Mouse (Mus musculus): ENCODE measurements around the gene F3. TPM values are rescaled to one million over a fixed set of nuclear protein-coding genes. Genes with fewer than 3 reads are reported as not detected.

Gene F3
- polyA plus RNA-seq, 1 experiment from 2014 or later, result 1.7 TPM

- Histone ChIP-seq H3K4me3 (ENCODE audit: low read depth, low read length) (no peak overlapping the region), H3K27me3 (replicated peaks; ENCODE audit: control insufficient read depth, insufficient read depth, low read length) (no peaks in the 10 kb centered on the region), H3K27ac (ENCODE audit: low read depth, low read length) (no peak overlapping the region), H3K36me3 (ENCODE audit: control insufficient read depth, insufficient read depth, low read length) (no peaks in the 10 kb centered on the region), H3K9me3 (ENCODE audit: control insufficient read depth, low read length) (no peaks in the 10 kb centered on the region), H3K9ac (ENCODE audit: low read depth, low read length) (no peak overlapping the region), H3K4me2 (no peak overlapping the region), H3K4me1 (replicated peaks; ENCODE audit: control insufficient read depth, insufficient read depth, low read length) (no peaks in the 10 kb centered on the region)
- WGBS, result 59% methylated on average over 8 of the region's 8 CpGs
- no peak for ATAC-seq (replicated peaks; ENCODE audit: low FRiP score)
- DNase-seq (ENCODE audit: low spot score), result no peak
These were observed 22.9 kb upstream of the F3 start for GRCm38 (mm10) chr3:121700364-121700952.

GRCm38 (mm10) chr3:121703155-121703879, 20.0 kb upstream of the F3 start:
- Histone ChIP-seq H3K27ac (ENCODE audit: low read depth, low read length) (no peak overlapping the region), H3K4me2 (no peak overlapping the region), H3K4me1 (replicated peaks; ENCODE audit: control insufficient read depth, insufficient read depth, low read length) (no peaks in the 10 kb centered on the region), H3K4me3 (ENCODE audit: low read depth, low read length) (no peak overlapping the region), H3K36me3 (ENCODE audit: control insufficient read depth, insufficient read depth, low read length) (no peaks in the 10 kb centered on the region), H3K9me3 (ENCODE audit: control insufficient read depth, low read length) (no peaks in the 10 kb centered on the region), H3K27me3 (replicated peaks; ENCODE audit: control insufficient read depth, insufficient read depth, low read length) (no peaks in the 10 kb centered on the region), H3K9ac (ENCODE audit: low read depth, low read length) (no peak overlapping the region)
- WGBS, result 74% methylated on average over 7 of the region's 7 CpGs
- no peak for ATAC-seq (replicated peaks; ENCODE audit: low FRiP score)
- DNase-seq (ENCODE audit: low spot score), result no peak

- H3K27ac ChIP-seq (ENCODE audit: low read depth, low read length), result no peak overlapping the region
- ATAC-seq (replicated peaks; ENCODE audit: low FRiP score) (no peak), DNase-seq (ENCODE audit: low spot score) (no peak)
- WGBS, result 78% methylated on average over 3 of the region's 3 CpGs
- no peak overlapping the region for H3K4me3 ChIP-seq (ENCODE audit: low read depth, low read length)
- H3K9me3 ChIP-seq (ENCODE audit: control insufficient read depth, low read length), result no peaks in the 10 kb centered on the region
- no peaks in the 10 kb centered on the region for H3K27me3 ChIP-seq (replicated peaks; ENCODE audit: control insufficient read depth, insufficient read depth, low read length)
- H3K4me2 ChIP-seq, result no peak overlapping the region
- no peak overlapping the region for H3K9ac ChIP-seq (ENCODE audit: low read depth, low read length)
- no peaks in the 10 kb centered on the region for H3K36me3 ChIP-seq (ENCODE audit: control insufficient read depth, insufficient read depth, low read length)
- H3K4me1 ChIP-seq (replicated peaks; ENCODE audit: control insufficient read depth, insufficient read depth, low read length), result no peaks in the 10 kb centered on the region
These were observed 19.5 kb upstream of the F3 start for GRCm38 (mm10) chr3:121703880-121704243.

- H3K36me3 ChIP-seq (ENCODE audit: control insufficient read depth, insufficient read depth, low read length), result no peaks in the 10 kb centered on the region
- no peaks in the 10 kb centered on the region for H3K9me3 ChIP-seq (ENCODE audit: control insufficient read depth, low read length)
- DNase-seq (ENCODE audit: low spot score), result no peak
- H3K4me2 ChIP-seq, result no peak overlapping the region
- H3K27me3 ChIP-seq (replicated peaks; ENCODE audit: control insufficient read depth, insufficient read depth, low read length), result no peaks in the 10 kb centered on the region
- ATAC-seq (replicated peaks; ENCODE audit: low FRiP score), result no peak
- no peaks in the 10 kb centered on the region for H3K4me1 ChIP-seq (replicated peaks; ENCODE audit: control insufficient read depth, insufficient read depth, low read length)
- WGBS, result 76% methylated on average over 5 of the region's 5 CpGs
- H3K4me3 ChIP-seq (ENCODE audit: low read depth, low read length), result no peak overlapping the region
- no peak overlapping the region for H3K9ac ChIP-seq (ENCODE audit: low read depth, low read length)
- H3K27ac ChIP-seq (ENCODE audit: low read depth, low read length), result no peak overlapping the region
These were observed 17.2 kb upstream of the F3 start for GRCm38 (mm10) chr3:121706087-121706486.

GRCm38 (mm10) chr3:121707106-121707505, 16.2 kb upstream of the F3 start:
- no peak for DNase-seq (ENCODE audit: low spot score)
- Histone ChIP-seq H3K36me3 (ENCODE audit: control insufficient read depth, insufficient read depth, low read length) (no peaks in the 10 kb centered on the region), H3K27me3 (replicated peaks; ENCODE audit: control insufficient read depth, insufficient read depth, low read length) (no peaks in the 10 kb centered on the region), H3K27ac (ENCODE audit: low read depth, low read length) (no peak overlapping the region), H3K4me1 (replicated peaks; ENCODE audit: control insufficient read depth, insufficient read depth, low read length) (no peaks in the 10 kb centered on the region), H3K9me3 (ENCODE audit: control insufficient read depth, low read length) (no peaks in the 10 kb centered on the region), H3K9ac (ENCODE audit: low read depth, low read length) (no peak overlapping the region), H3K4me2 (no peak overlapping the region), H3K4me3 (ENCODE audit: low read depth, low read length) (no peak overlapping the region)
- ATAC-seq (replicated peaks; ENCODE audit: low FRiP score), result no peak
- WGBS, result 82% methylated on average over 4 of the region's 4 CpGs

- no peaks in the 10 kb centered on the region for H3K9me3 ChIP-seq (ENCODE audit: control insufficient read depth, low read length)
These were observed 12.3 kb upstream of the F3 start for GRCm38 (mm10) chr3:121710894-121711531.

DNA sequence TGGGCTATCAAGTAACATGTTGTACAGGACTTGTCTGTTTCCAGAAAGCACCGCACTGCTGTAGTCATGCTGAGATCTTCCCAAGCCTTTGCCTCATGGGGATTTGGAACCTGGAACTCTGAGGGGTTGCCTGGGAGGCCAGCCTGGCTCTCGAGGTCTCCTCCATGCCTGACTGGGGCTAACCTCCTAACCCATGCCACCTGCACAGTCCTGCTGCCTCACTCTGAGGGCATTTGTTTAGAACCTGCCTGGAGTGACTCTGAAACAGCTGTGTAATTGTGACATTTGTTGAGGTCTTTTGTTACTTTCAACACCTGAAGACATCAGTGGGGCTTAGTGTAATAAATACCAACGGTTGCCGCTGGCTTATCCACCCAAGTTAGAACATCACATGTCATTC, 11.1 kb upstream of the F3 start:
- H3K36me3 ChIP-seq (ENCODE audit: control insufficient read depth, insufficient read depth, low read length), result no peaks in the 10 kb centered on the region
- ATAC-seq (replicated peaks; ENCODE audit: low FRiP score) (no peak), DNase-seq (ENCODE audit: low spot score) (no peak)
- 69% methylated on average over 4 of the region's 4 CpGs for WGBS
- H3K4me3 ChIP-seq (ENCODE audit: low read depth, low read length), result no peak overlapping the region
- no peak overlapping the region for H3K27ac ChIP-seq (ENCODE audit: low read depth, low read length)
- H3K4me1 ChIP-seq (replicated peaks; ENCODE audit: control insufficient read depth, insufficient read depth, low read length), result no peaks in the 10 kb centered on the region
- no peak overlapping the region for H3K4me2 ChIP-seq
- H3K9ac ChIP-seq (ENCODE audit: low read depth, low read length), result no peak overlapping the region
- no peaks in the 10 kb centered on the region for H3K27me3 ChIP-seq (replicated peaks; ENCODE audit: control insufficient read depth, insufficient read depth, low read length)
- no peaks in the 10 kb centered on the region for H3K9me3 ChIP-seq (ENCODE audit: control insufficient read depth, low read length)

More at GRCm38 (mm10) chr3:121710894-121711531, 12.3 kb upstream of the F3 start:
- H3K9ac ChIP-seq (ENCODE audit: low read depth, low read length), result no peak overlapping the region
- H3K27ac ChIP-seq (ENCODE audit: low read depth, low read length), result no peak overlapping the region
- H3K27me3 ChIP-seq (replicated peaks; ENCODE audit: control insufficient read depth, insufficient read depth, low read length), result no peaks in the 10 kb centered on the region
- H3K36me3 ChIP-seq (ENCODE audit: control insufficient read depth, insufficient read depth, low read length), result no peaks in the 10 kb centered on the region
- 77% methylated on average over 7 of the region's 7 CpGs for WGBS
- H3K4me3 ChIP-seq (ENCODE audit: low read depth, low read length), result no peak overlapping the region
- no peak overlapping the region for H3K4me2 ChIP-seq
- no peaks in the 10 kb centered on the region for H3K4me1 ChIP-seq (replicated peaks; ENCODE audit: control insufficient read depth, insufficient read depth, low read length)
- DNase-seq (ENCODE audit: low spot score) (no peak), ATAC-seq (replicated peaks; ENCODE audit: low FRiP score) (no peak)

GRCm38 (mm10) chr3:121713151-121713701, 10.1 kb upstream of the F3 start:
- no peaks in the 10 kb centered on the region for H3K4me1 ChIP-seq (replicated peaks; ENCODE audit: control insufficient read depth, insufficient read depth, low read length)
- H3K4me3 ChIP-seq (ENCODE audit: low read depth, low read length), result no peak overlapping the region
- 41% methylated on average over 17 of the region's 17 CpGs for WGBS
- H3K9ac ChIP-seq (ENCODE audit: low read depth, low read length), result no peak overlapping the region
- ATAC-seq (replicated peaks; ENCODE audit: low FRiP score), result no peak
- H3K27me3 ChIP-seq (replicated peaks; ENCODE audit: control insufficient read depth, insufficient read depth, low read length), result no peaks in the 10 kb centered on the region
- H3K27ac ChIP-seq (ENCODE audit: low read depth, low read length), result no peak overlapping the region
- H3K4me2 ChIP-seq, result peak overlapping the region; percentile 6; the same call in 1 of the 2 replicates
- DNase-seq (ENCODE audit: low spot score), result no peak
- H3K36me3 ChIP-seq (ENCODE audit: control insufficient read depth, insufficient read depth, low read length), result no peaks in the 10 kb centered on the region
- H3K9me3 ChIP-seq (ENCODE audit: control insufficient read depth, low read length), result no peaks in the 10 kb centered on the region

Data from liver, embryonic 11.5 days (tissue).